Mouse (Mus musculus): ENCODE data around the gene Cadps2. TPM values are rescaled to one million over a fixed set of nuclear protein-coding genes. Genes with fewer than 3 reads are reported as not detected.
A peak's percentile ranks its signal among the peaks of the same experiment; 100 is the strongest.

Gene Cadps2
- polyA plus RNA-seq, 1 experiment from 2014 or later = 6.1 TPM

DNA sequence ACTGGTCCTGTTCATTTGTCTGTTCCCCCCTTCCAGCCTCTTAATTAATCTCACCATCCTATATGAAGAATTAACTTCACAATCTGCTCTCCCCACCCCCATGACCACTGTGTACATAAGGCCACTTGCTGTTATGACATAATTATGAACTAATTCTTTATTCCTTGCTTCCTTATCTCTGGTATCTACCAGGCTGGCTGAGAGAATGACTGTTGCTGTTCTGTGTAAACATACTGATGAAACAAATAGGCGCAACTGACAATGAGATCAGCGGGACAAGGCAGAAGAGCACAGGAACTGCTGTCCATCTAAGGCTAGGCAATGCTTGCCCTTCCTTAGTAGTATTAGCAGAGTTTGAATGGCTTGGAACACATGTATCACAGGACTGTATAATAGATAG, 445.1 kb downstream of the Cadps2 start:
- ATAC-seq (replicated peaks) = no peak
- 89% methylated on average over 2 of the region's 2 CpGs for WGBS
- Histone ChIP-seq H3K27me3 (peaks cover 11% of the 10 kb centered on the region), H3K9me3 (no peaks in the 10 kb centered on the region), H3K4me1 (no peaks in the 10 kb centered on the region), H3K4me3 (no peak overlapping the region), H3K4me2 (replicated peaks) (no peak overlapping the region), H3K9ac (replicated peaks) (no peak overlapping the region), H3K27ac (replicated peaks) (no peak overlapping the region), H3K36me3 (no peaks in the 10 kb centered on the region)

GRCm38 (mm10) chr6:23392711-23393110, 446.5 kb downstream of the Cadps2 start:
- H3K4me3 ChIP-seq = no peak overlapping the region
- no peak overlapping the region for H3K27ac ChIP-seq (replicated peaks)
- H3K4me2 ChIP-seq (replicated peaks) = no peak overlapping the region
- no peaks in the 10 kb centered on the region for H3K9me3 ChIP-seq
- 85% methylated on average over 4 of the region's 4 CpGs for WGBS
- no peaks in the 10 kb centered on the region for H3K4me1 ChIP-seq
- no peak for ATAC-seq (replicated peaks)
- H3K27me3 ChIP-seq = peaks cover 18% of the 10 kb centered on the region
- H3K9ac ChIP-seq (replicated peaks) = no peak overlapping the region
- no peaks in the 10 kb centered on the region for H3K36me3 ChIP-seq

DNA sequence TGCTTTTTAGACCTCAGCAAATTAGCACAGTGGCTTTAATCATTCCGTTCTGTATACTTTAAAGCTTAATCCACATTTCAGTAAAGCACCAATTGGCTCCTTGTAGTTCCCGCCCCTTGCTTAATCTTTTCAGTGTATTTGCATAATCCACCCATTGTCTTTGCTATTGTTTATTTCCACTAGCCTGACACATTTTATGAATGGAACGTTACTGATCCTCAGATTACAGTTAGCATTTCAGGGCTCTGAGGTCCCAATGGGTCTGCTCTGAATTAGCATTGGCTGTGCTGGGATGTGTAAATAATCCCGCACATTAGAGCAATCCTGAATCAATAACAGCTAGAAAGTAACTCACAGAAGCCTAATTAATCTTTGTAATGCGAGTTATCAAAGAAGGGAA, 452.5 kb downstream of the Cadps2 start:
- H3K27me3 ChIP-seq = peaks cover 13% of the 10 kb centered on the region
- no peaks in the 10 kb centered on the region for H3K36me3 ChIP-seq
- no peak overlapping the region for H3K27ac ChIP-seq (replicated peaks)
- H3K4me2 ChIP-seq (replicated peaks) = no peak overlapping the region
- no peak overlapping the region for H3K9ac ChIP-seq (replicated peaks)
- H3K9me3 ChIP-seq = no peaks in the 10 kb centered on the region
- peaks cover 15% of the 10 kb centered on the region for H3K4me1 ChIP-seq
- 7% methylated on average over 5 of the region's 5 CpGs for WGBS
- H3K4me3 ChIP-seq = no peak overlapping the region
- ATAC-seq (replicated peaks) = no peak

- 8% methylated on average over 1 of the region's 1 CpGs for WGBS
- H3K4me3 ChIP-seq = no peak overlapping the region
- no peak overlapping the region for H3K27ac ChIP-seq (replicated peaks)
Measured at GRCm38 (mm10) chr6:23383004-23383347, 456.2 kb downstream of the Cadps2 start.

GRCm38 (mm10) chr6:23382283-23383003, 456.8 kb downstream of the Cadps2 start:
- peak; percentile 79 for ATAC-seq (replicated peaks)
- no peak overlapping the region for H3K9ac ChIP-seq (replicated peaks)

More at GRCm38 (mm10) chr6:23383004-23383347, 456.2 kb downstream of the Cadps2 start:
- no peaks in the 10 kb centered on the region for H3K36me3 ChIP-seq
- H3K9ac ChIP-seq (replicated peaks) = no peak overlapping the region
- no peaks in the 10 kb centered on the region for H3K9me3 ChIP-seq
- H3K27me3 ChIP-seq = peaks cover 6% of the 10 kb centered on the region
- peak; percentile 78 for ATAC-seq (replicated peaks)
- peak overlapping the region; percentile 28 for H3K4me2 ChIP-seq (replicated peaks)
- peaks cover 15% of the 10 kb centered on the region for H3K4me1 ChIP-seq

DNA sequence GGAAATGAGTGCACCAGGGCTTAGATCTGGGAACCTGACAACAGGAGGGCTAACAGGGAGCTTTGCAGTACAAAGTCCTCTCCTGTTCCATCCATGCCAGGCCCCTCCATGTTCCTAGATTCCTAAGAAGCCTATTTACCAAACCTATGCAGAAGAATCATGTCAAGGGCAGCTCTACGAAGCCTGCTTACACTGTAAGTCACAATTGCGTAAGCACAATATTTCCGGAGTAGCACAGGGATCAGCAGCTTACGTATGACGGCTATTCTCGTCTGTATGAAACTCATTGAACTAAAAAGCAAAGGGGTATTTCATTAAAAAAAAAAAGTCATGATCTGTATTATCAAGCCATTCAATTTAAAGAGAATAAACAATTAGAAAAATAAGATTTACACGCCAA, 462.9 kb downstream of the Cadps2 start:
- no peaks in the 10 kb centered on the region for H3K36me3 ChIP-seq
- no peak overlapping the region for H3K4me3 ChIP-seq
- H3K9me3 ChIP-seq = no peaks in the 10 kb centered on the region
- no peak overlapping the region for H3K27ac ChIP-seq (replicated peaks)
- H3K4me2 ChIP-seq (replicated peaks) = no peak overlapping the region
- H3K4me1 ChIP-seq = no peaks in the 10 kb centered on the region
- no peak overlapping the region for H3K9ac ChIP-seq (replicated peaks)
- H3K27me3 ChIP-seq = 0 out of 2 replicates have a peak, but pooled peaks cover 4% of the 10 kb centered on the region
- 92% methylated on average over 7 of the region's 7 CpGs for WGBS
- ATAC-seq (replicated peaks) = no peak

More at GRCm38 (mm10) chr6:23382283-23383003, 456.8 kb downstream of the Cadps2 start:
- peak overlapping the region; percentile 28 for H3K4me2 ChIP-seq (replicated peaks)
- no peaks in the 10 kb centered on the region for H3K9me3 ChIP-seq
- 0 out of 2 replicates have a peak, but pooled peaks cover 4% of the 10 kb centered on the region for H3K27me3 ChIP-seq
- no peaks in the 10 kb centered on the region for H3K36me3 ChIP-seq
- WGBS = 2% methylated on average over 12 of the region's 12 CpGs
- peaks cover 15% of the 10 kb centered on the region for H3K4me1 ChIP-seq
- H3K27ac ChIP-seq (replicated peaks) = no peak overlapping the region
- no peak overlapping the region for H3K4me3 ChIP-seq

- Histone ChIP-seq H3K4me3 (no peak overlapping the region), H3K4me1 (no peaks in the 10 kb centered on the region), H3K9me3 (no peaks in the 10 kb centered on the region), H3K36me3 (no peaks in the 10 kb centered on the region), H3K27me3 (no peaks in the 10 kb centered on the region), H3K4me2 (replicated peaks) (no peak overlapping the region), H3K27ac (replicated peaks) (no peak overlapping the region), H3K9ac (replicated peaks) (no peak overlapping the region)
- no peak for ATAC-seq (replicated peaks)
- 41% methylated on average over 8 of the region's 8 CpGs for WGBS
Measured at GRCm38 (mm10) chr6:23361842-23362451, 477.3 kb downstream of the Cadps2 start.

GRCm38 (mm10) chr6:23360596-23360995, 478.6 kb downstream of the Cadps2 start:
- Histone ChIP-seq H3K4me3 (no peak overlapping the region), H3K36me3 (no peaks in the 10 kb centered on the region), H3K27me3 (no peaks in the 10 kb centered on the region), H3K9ac (replicated peaks) (no peak overlapping the region), H3K9me3 (no peaks in the 10 kb centered on the region), H3K4me2 (replicated peaks) (no peak overlapping the region), H3K4me1 (no peaks in the 10 kb centered on the region), H3K27ac (replicated peaks) (no peak overlapping the region)
- 56% methylated on average over 2 of the region's 2 CpGs for WGBS
- no peak for ATAC-seq (replicated peaks)

DNA sequence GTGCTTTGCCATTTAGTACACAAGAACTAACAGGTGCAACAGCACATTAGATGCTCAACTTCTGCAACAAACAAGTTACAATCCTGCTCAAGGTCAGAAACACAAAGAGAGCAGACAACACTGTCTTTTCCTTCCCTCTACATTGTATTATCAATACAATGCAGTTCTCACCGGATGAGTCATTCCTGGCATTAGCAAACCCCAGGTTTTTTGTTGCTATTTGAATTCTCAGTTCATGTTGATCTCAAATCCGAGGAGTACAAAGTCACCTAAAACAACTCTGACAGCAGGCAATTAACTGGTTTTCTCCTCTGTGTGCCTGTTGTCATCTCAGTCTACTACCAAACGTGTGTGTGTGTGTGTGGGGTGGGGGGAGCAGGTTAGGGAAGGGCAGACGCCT, 483.1 kb downstream of the Cadps2 start:
- H3K27ac ChIP-seq (replicated peaks) = no peak overlapping the region
- H3K36me3 ChIP-seq = no peaks in the 10 kb centered on the region
- 36% methylated on average over 4 of the region's 4 CpGs for WGBS

DNA sequence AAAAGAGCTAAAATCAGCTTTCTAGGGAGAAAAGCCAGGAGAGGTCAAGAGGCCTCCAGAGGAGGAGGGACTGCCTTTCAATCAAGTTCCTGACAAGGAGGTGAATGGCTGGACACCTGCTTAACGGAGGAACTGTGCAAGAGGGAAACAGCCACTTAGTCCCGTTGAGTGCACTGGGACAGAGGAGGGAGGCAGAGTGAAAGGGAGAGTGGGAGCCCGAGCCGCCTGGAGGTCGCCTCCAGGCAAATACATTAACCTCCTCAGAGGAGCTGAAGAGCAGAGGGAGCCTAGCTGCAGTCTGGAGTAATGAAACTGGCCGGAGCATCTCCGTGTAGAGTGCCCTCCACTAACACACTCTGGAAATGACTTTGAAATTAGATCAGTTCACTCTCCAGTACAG, 485.7 kb downstream of the Cadps2 start:
- ATAC-seq (replicated peaks) = peak; percentile 55; the same call in 1 of the 2 replicates
- Histone ChIP-seq H3K36me3 (no peaks in the 10 kb centered on the region), H3K27ac (replicated peaks) (no peak overlapping the region), H3K4me1 (0 out of 2 replicates have a peak, but pooled peaks cover 4% of the 10 kb centered on the region), H3K9me3 (no peaks in the 10 kb centered on the region), H3K4me3 (no peak overlapping the region), H3K9ac (replicated peaks) (no peak overlapping the region), H3K27me3 (no peaks in the 10 kb centered on the region), H3K4me2 (replicated peaks) (no peak overlapping the region)
- 3% methylated on average over 7 of the region's 7 CpGs for WGBS

More for the DNA sequence above, 483.1 kb downstream of the Cadps2 start:
- Histone ChIP-seq H3K4me1 (0 out of 2 replicates have a peak, but pooled peaks cover 4% of the 10 kb centered on the region), H3K4me3 (no peak overlapping the region), H3K9ac (replicated peaks) (no peak overlapping the region), H3K4me2 (replicated peaks) (no peak overlapping the region), H3K27me3 (no peaks in the 10 kb centered on the region), H3K9me3 (no peaks in the 10 kb centered on the region)
- ATAC-seq (replicated peaks) = no peak

DNA sequence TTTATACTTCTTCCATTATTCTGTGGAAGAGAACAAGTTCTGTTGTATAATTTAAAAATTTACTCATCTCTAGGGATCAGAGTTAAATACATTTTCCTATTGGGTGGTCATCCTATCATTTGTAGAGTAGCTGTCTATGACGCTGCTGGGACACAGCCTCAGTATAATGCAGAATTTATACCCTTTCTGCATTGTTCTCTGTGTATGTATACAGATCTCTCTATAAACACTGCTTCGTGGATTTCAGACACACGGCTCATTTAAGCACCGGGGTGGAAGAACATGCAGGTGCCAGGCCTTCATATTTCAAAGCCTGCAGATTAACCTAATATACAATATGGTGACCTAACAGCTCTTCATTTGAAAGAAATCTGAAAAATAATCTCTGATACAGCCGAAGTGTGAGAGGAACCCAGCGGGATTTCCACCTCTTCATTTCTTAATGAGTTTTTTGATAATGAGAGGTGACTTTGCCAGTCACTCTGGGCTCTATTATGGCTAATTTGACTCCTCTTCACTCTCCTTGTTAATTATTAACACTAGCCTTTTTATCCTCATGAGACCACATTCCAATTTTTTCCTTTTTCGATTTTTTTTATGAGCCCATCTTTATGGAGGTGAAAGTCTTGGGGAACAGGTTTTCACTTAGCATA, 501.7 kb downstream of the Cadps2 start:
- H3K9me3 ChIP-seq = no peaks in the 10 kb centered on the region
- 41% methylated on average over 7 of the region's 7 CpGs for WGBS
- no peak for ATAC-seq (replicated peaks)

DNA sequence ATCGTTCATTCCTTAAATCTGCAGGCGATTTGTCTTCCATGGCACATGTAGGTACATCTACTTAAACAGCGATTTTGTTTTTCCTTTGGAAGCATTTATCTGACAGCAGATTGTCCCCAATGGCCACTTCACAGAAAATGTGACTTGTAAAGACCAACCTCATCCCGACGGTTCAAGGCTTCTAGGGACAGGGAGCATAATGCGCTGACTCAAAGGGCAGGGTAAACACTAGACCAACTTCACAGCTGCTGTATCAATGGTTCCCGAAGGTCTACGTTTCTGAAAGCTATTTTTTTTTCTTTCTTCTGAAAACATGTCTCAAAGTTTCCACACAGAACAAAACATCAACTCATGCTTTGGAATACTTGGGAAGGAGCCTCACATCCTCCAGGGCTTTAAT, 524.3 kb downstream of the Cadps2 start:
- H3K9ac ChIP-seq (replicated peaks) = no peak overlapping the region
- no peaks in the 10 kb centered on the region for H3K36me3 ChIP-seq
- no peaks in the 10 kb centered on the region for H3K9me3 ChIP-seq
- no peak for ATAC-seq (replicated peaks)
- H3K4me3 ChIP-seq = no peak overlapping the region
- H3K27me3 ChIP-seq = no peaks in the 10 kb centered on the region
- no peak overlapping the region for H3K4me2 ChIP-seq (replicated peaks)
- H3K27ac ChIP-seq (replicated peaks) = no peak overlapping the region
- peaks cover 8% of the 10 kb centered on the region for H3K4me1 ChIP-seq
- 22% methylated on average over 8 of the region's 8 CpGs for WGBS

More for the DNA sequence above, 501.7 kb downstream of the Cadps2 start:
- no peak overlapping the region for H3K9ac ChIP-seq (replicated peaks)
- no peak overlapping the region for H3K4me2 ChIP-seq (replicated peaks)
- H3K36me3 ChIP-seq = no peaks in the 10 kb centered on the region
- H3K4me3 ChIP-seq = no peak overlapping the region
- no peaks in the 10 kb centered on the region for H3K27me3 ChIP-seq
- no peak overlapping the region for H3K27ac ChIP-seq (replicated peaks)
- H3K4me1 ChIP-seq = no peaks in the 10 kb centered on the region
